Mouse (Mus musculus) neural tube, embryonic 11.5 days (tissue): Measurements from ENCODE around the gene Celf2. TPM values are rescaled to one million over a fixed set of nuclear protein-coding genes. Genes with fewer than 3 reads are reported as not detected.

Source experiments
- ATAC-seq: fragments of 200-750 bp; cut with Nextera tagmentation; 2 replicates; pipeline ENCODE4 v1.8.0; 2017; ENCODE audit warnings: moderate number of reproducible peaks, mild to moderate bottlenecking, moderate TSS enrichment, moderate library complexity; ENCODE audit not compliant: insufficient read depth, low FRiP score, low TSS enrichment
- DNase-seq: peaks from one replicate; pipeline ENCODE4 v3.0.0-alpha.2; 2015; ENCODE audit warnings: low spot score
- H3K27ac ChIP-seq: fragments of 300-500 bp; sonication (generic); 2 replicates; pipeline ENCODE4 v1.5.1; 2014; ENCODE audit warnings: low read depth, mild to moderate bottlenecking, low read length
- H3K27me3 ChIP-seq: fragments of 300-500 bp; sonication (generic); 2 replicates; pipeline ENCODE4 v1.6.1; 2014; ENCODE audit warnings: mild to moderate bottlenecking, low read length, mixed read lengths; ENCODE audit not compliant: control insufficient read depth, insufficient read depth
- H3K36me3 ChIP-seq: fragments of 300-500 bp; sonication (generic); 2 replicates; pipeline ENCODE4 v1.6.1; 2014; ENCODE audit warnings: mild to moderate bottlenecking, low read length, moderate library complexity, mixed read lengths; ENCODE audit not compliant: control insufficient read depth, insufficient read depth
- H3K4me1 ChIP-seq: fragments of 300-500 bp; sonication (generic); 2 replicates; pipeline ENCODE4 v1.6.1; 2014; ENCODE audit warnings: low read length, mixed read lengths; ENCODE audit not compliant: control insufficient read depth, insufficient read depth
- H3K4me2 ChIP-seq: fragments of 300-500 bp; sonication (generic); 2 replicates; pipeline ENCODE4 v1.6.1; 2014; ENCODE audit warnings: low read depth, mild to moderate bottlenecking, moderate library complexity
- H3K4me3 ChIP-seq: fragments of 300-500 bp; sonication (generic); 2 replicates; pipeline ENCODE4 v1.5.1; 2014; ENCODE audit warnings: low read depth, low read length
- H3K9ac ChIP-seq: fragments of 300-500 bp; sonication (generic); 2 replicates; pipeline ENCODE4 v1.6.1; 2014; ENCODE audit warnings: mild to moderate bottlenecking, low read length
- H3K9me3 ChIP-seq: fragments of 300-500 bp; sonication (generic); 2 replicates; pipeline ENCODE4 v1.6.1; 2016; ENCODE audit warnings: low read length; ENCODE audit not compliant: control insufficient read depth
- WGBS: fragments of 180-500 bp; shearing (Covaris S2); extraction: QIAGEN DNeasy Blood & Tissue Kit; methylation state at CpG from one replicate; pipeline ENCODE4 v1.1.7; 2014; 5-methylcytosine and 5-hydroxymethylcytosine counted together
- polyA plus RNA-seq: library from polyadenylated mRNA; unstranded; fragments of >200 nt; fragmentation: Nextera tagmentation; extraction: Ambion mirVana; gene quantifications from 2 replicates; pipeline ENCODE4 v1.2.1, GENCODE M21; 2014

Gene Celf2
- polyA plus RNA-seq, 1 experiment from 2014 or later = 70.3 TPM

DNA sequence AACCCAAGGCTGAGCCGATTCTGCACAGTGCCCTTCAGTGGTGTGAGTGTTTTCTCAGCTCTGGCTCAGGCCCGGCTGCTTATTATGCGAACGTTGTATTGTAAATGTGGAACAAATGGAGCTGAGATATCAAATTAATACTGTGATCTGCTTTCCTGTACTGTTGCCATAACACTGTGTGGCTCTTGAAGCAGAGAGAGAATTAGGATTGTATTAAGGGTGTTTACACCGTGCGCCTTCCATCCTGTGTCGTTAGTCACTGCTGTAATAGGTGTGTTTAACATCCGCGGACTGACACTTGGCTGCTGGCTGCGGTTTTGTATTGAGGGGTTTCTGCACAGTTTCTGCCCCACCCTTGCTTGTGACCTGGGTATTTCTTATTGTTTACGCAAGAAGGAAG is 982.5 kb downstream of the Celf2 start:
- DNase-seq (no peak), ATAC-seq (no peak)
- Histone ChIP-seq H3K4me1 (no peaks in the 10 kb centered on the region), H3K36me3 (no peaks in the 10 kb centered on the region), H3K27me3 (no peaks in the 10 kb centered on the region), H3K9ac (no peak overlapping the region), H3K4me3 (no peak overlapping the region), H3K27ac (no peak overlapping the region), H3K4me2 (no peak overlapping the region), H3K9me3 (no peaks in the 10 kb centered on the region)
- WGBS = 86% methylated on average over 11 of the region's 11 CpGs

DNA sequence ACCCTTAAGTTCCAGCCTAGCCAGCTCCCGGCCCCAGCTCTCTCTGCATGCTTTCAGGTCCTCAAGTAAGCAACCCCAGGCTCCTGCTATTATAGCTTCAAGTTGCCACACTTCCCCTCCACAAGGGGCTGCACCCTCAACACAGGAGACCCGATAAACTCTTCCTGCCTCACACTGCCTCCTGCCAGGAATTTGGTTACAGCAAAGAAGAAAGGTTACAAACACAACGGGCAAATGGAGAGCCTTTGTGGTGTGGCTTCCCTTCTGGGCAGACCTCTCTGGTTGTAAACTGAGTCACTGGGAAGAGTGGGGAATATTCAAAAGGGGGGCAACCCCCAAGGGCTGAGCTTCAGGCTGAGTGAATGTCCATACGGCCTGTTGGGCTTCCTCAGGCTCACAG is 983.1 kb downstream of the Celf2 start:
- DNase-seq (no peak), ATAC-seq (no peak)
- WGBS = 51% methylated on average over 4 of the region's 4 CpGs
- Histone ChIP-seq H3K9me3 (no peaks in the 10 kb centered on the region), H3K27me3 (no peaks in the 10 kb centered on the region), H3K4me2 (no peak overlapping the region), H3K4me3 (no peak overlapping the region), H3K4me1 (no peaks in the 10 kb centered on the region), H3K9ac (no peak overlapping the region), H3K36me3 (no peaks in the 10 kb centered on the region), H3K27ac (no peak overlapping the region)

DNA sequence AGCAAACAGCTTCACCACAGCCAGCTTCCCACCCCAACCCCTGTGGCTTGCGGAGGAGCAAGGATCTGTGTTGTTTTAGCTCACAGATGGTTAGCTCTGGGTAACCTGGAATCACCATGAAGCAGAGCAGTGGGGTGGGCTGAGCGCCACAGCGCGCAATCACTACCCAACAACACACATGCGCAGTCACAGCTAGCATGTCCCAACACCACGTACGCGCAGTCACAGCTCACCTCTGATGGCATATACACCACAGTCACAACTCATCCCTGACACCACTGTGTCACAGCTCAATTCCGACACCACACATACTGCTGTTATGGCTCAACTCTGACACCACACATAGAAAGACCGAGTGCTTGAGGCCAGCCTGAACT is 985.5 kb downstream of the Celf2 start:
- Histone ChIP-seq H3K4me2 (no peak overlapping the region), H3K4me1 (no peaks in the 10 kb centered on the region), H3K27ac (no peak overlapping the region), H3K9me3 (no peaks in the 10 kb centered on the region), H3K4me3 (no peak overlapping the region), H3K36me3 (no peaks in the 10 kb centered on the region), H3K27me3 (no peaks in the 10 kb centered on the region), H3K9ac (no peak overlapping the region)
- DNase-seq (no peak), ATAC-seq (no peak)
- WGBS = 93% methylated on average over 10 of the region's 10 CpGs

DNA sequence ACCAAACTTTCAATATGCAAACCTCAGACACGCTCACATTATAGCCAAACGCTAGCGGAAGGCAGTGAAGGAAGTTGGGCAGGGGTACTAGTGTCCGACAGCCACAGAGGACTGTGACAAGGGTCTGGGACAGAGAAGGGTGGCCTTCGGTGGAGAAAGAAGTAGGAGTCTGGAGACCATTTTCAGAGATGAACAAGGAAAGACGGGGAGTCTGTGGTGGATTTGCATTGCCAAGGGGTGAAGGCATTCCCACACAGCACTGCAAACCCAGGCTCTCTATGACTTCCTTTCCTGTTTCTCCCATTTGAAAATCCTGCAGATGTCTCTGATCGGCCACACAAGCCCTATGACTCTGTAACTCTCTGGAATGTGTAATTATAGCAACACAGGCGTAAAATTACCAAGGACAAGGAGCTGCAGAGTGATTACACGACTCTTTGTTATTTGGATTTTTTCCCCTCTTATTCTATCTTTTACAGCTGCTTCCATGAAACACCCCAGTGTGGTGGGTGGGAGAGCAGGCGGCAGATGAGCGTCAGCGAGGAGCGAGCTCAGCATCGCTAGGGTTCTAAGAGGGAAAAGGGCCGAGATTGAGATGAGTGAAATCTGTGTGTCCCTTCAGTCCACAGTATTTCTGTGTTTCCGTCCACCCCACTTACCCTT is 986.0 kb downstream of the Celf2 start:
- Histone ChIP-seq H3K4me2 (no peak overlapping the region), H3K27ac (no peak overlapping the region), H3K9me3 (no peaks in the 10 kb centered on the region), H3K36me3 (no peaks in the 10 kb centered on the region), H3K27me3 (no peaks in the 10 kb centered on the region), H3K4me3 (no peak overlapping the region), H3K9ac (no peak overlapping the region), H3K4me1 (no peaks in the 10 kb centered on the region)
- ATAC-seq (no peak), DNase-seq (no peak)
- 78% methylated on average over 16 of the region's 16 CpGs for WGBS

DNA sequence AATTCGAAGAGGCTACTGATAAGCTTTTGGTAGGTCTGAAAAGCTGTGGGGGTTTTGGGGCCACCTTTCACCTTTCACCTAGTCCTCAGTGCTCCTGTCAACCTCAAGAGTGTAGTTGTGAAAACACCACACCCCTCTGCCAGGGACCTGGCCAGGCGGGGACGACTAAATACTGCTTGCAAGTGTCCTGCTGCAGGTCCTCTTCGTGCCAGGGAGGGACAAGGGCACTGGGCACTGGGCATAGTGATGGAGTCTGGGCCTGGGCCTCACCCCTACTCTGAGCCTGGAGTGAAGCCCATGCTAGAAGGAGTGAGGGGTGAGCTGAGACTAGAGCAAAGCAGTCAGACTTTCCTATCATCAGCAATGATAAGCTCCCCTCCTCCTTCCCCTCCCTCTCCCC is 987.0 kb downstream of the Celf2 start:
- WGBS = 89% methylated on average over 4 of the region's 4 CpGs
- ATAC-seq = no peak
- no peaks in the 10 kb centered on the region for H3K4me1 ChIP-seq

DNA sequence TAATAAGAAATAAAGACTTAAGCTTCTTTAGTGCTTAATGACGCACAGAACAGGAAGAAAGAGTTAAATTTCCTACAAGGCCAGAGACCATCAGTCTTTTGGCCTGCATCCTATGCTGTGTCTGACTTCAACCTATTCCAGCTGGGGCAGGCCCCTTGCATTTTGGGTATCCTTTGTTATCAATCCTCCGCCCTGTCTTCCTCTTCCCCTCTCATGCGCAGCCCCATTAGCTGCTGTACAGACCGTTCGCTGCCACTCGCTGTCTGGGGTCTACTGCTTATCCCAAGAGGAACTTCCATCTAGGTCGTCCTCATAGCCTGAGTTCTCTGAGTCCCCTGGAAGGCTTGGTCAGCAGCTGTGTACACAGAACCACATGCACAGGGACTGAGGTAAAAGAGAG is 996.2 kb downstream of the Celf2 start:
- no peak overlapping the region for H3K9ac ChIP-seq
- no peak overlapping the region for H3K27ac ChIP-seq
- H3K4me3 ChIP-seq = no peak overlapping the region
- ATAC-seq = no peak
- no peaks in the 10 kb centered on the region for H3K9me3 ChIP-seq
- WGBS = 72% methylated on average over 7 of the region's 7 CpGs
- no peak for DNase-seq
- H3K27me3 ChIP-seq = no peaks in the 10 kb centered on the region
- H3K4me2 ChIP-seq = no peak overlapping the region
- no peaks in the 10 kb centered on the region for H3K36me3 ChIP-seq
- no peaks in the 10 kb centered on the region for H3K4me1 ChIP-seq

More for the DNA sequence above, 987.0 kb downstream of the Celf2 start:
- Histone ChIP-seq H3K9me3 (no peaks in the 10 kb centered on the region), H3K27ac (no peak overlapping the region), H3K36me3 (no peaks in the 10 kb centered on the region), H3K4me2 (no peak overlapping the region), H3K4me3 (no peak overlapping the region), H3K9ac (no peak overlapping the region), H3K27me3 (no peaks in the 10 kb centered on the region)
- DNase-seq = no peak

DNA sequence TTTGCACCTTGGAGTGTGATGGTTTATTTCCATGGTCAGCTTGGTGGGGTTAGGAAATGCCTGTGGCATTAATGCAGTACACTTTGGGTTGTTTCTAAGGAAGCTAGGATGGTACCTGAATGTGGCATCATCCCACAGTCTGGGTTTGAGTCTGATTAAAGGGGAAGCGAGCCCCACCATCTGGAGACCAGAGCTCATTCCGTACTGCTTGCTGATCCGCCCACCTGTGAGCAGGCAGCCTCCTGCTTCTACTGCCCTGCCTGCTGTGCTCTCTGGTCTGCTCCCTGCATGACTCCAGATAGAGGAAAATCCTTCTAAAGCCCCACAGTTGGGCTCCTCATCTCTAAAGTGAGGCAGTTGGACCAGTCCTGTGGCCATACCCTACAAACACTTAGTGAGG is 1002.3 kb downstream of the Celf2 start:
- H3K9ac ChIP-seq = no peak overlapping the region
- H3K27me3 ChIP-seq = no peaks in the 10 kb centered on the region
- no peak overlapping the region for H3K4me3 ChIP-seq
- H3K9me3 ChIP-seq = no peaks in the 10 kb centered on the region
- 0 out of 2 replicates have a peak, but pooled peaks cover 3% of the 10 kb centered on the region for H3K4me1 ChIP-seq
- no peak overlapping the region for H3K4me2 ChIP-seq
- ATAC-seq = no peak
- 53% methylated on average over 3 of the region's 3 CpGs for WGBS
- no peaks in the 10 kb centered on the region for H3K36me3 ChIP-seq
- peak overlapping the region; percentile 58; the same call in 1 of the 2 replicates for H3K27ac ChIP-seq
- no peak for DNase-seq

DNA sequence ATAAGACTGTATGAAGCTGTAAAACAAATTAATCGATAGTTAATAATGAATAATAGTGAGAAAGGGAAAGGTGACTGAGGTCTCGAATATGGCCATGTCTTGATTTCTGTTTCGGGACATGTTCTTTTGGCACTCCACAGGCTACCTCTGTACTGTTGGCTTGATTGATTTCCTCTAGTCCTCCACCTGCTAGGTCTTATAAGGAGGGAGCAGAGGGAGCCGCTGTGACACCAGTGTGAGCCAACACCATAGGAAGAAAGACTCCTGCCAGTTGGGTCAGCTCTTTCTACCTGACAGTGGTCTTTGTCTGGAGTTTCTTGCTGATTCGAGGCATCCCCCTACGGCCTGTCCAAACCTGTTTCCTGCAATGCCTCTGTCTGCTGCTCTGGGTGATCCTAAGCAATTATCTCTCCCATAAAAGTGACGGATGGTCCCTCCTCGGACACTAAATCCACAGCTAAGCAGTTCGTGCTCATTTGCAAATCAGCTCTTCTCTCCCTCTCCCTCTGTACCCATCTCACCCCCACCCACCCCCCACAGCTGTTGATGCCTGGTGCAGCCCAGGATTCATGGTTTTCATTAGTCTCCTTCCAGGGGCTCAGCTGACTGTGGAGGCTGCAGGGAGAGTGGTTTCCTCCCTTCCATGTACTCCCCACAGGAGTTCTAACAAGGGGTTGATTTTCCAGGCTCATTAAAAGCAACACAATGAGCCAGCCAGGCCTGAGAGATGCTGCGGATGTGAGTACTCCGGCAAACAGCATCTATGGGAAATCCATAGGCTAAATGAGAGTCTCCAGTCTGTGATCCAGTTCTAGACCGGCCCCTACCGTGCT is 1003.2 kb downstream of the Celf2 start:
- Histone ChIP-seq H3K4me2 (no peak overlapping the region), H3K36me3 (no peaks in the 10 kb centered on the region), H3K27me3 (no peaks in the 10 kb centered on the region), H3K9ac (no peak overlapping the region), H3K9me3 (no peaks in the 10 kb centered on the region), H3K27ac (peak overlapping the region; percentile 67), H3K4me1 (0 out of 2 replicates have a peak, but pooled peaks cover 3% of the 10 kb centered on the region), H3K4me3 (no peak overlapping the region)
- ATAC-seq (peak; percentile 90), DNase-seq (peak; percentile 62)
- 34% methylated on average over 13 of the region's 13 CpGs for WGBS

DNA sequence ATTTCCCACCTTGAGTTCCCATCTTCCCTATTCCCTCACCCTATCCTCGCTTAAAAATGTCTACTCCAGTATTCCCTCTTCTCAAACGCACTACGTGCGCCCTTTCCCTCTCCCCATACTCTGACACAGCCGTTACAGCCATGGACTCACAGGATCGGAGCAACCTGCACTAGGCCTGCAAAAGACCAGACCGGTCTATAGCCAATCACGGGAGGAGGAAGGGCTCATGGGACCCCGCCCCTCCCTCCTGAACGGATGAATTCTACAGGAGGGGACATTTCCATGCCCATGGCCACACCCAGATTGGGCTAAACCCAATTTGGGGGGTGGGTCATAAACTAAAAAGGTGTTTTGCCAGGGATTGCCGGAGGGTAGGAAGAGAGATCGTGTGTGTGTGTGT is 1003.8 kb downstream of the Celf2 start:
- WGBS = 77% methylated on average over 12 of the region's 12 CpGs
- Histone ChIP-seq H3K4me3 (no peak overlapping the region), H3K4me2 (no peak overlapping the region), H3K9ac (no peak overlapping the region), H3K27me3 (no peaks in the 10 kb centered on the region), H3K27ac (no peak overlapping the region), H3K4me1 (0 out of 2 replicates have a peak, but pooled peaks cover 3% of the 10 kb centered on the region), H3K9me3 (no peaks in the 10 kb centered on the region), H3K36me3 (no peaks in the 10 kb centered on the region)
- ATAC-seq (peak; percentile 21), DNase-seq (no peak)
